Mouse (Mus musculus) midbrain, embryonic 13.5 days (tissue): ENCODE data around the gene Bpi. TPM values are rescaled to one million over a fixed set of nuclear protein-coding genes. Genes with fewer than 3 reads are reported as not detected.
A peak's percentile ranks its signal among the peaks of the same experiment; 100 is the strongest.

ENCODE experiments used
- ATAC-seq: fragments of 200-750 bp; cut with Nextera tagmentation; 2 replicates; pipeline ENCODE4 v1.8.0; 2017; ENCODE audit warnings: mild to moderate bottlenecking, moderate TSS enrichment, moderate library complexity
- H3K27ac ChIP-seq: fragments of 300-500 bp; sonication (generic); 2 replicates; pipeline ENCODE4 v1.5.1; 2015; ENCODE audit warnings: inconsistent platforms, mild to moderate bottlenecking, moderate library complexity
- H3K27me3 ChIP-seq: fragments of 300-500 bp; sonication (generic); 2 replicates; pipeline ENCODE4 v1.6.1; 2015; ENCODE audit warnings: mild to moderate bottlenecking, inconsistent platforms
- H3K36me3 ChIP-seq: fragments of 300-500 bp; sonication (generic); 2 replicates; pipeline ENCODE4 v1.6.1; 2015; ENCODE audit warnings: mild to moderate bottlenecking, inconsistent platforms
- H3K4me1 ChIP-seq: fragments of 300-500 bp; sonication (generic); replicated peaks from 2 replicates; pipeline ENCODE4 v1.6.1; 2015; ENCODE audit warnings: inconsistent platforms
- H3K4me2 ChIP-seq: fragments of 300-500 bp; sonication (generic); replicated peaks from 2 replicates; pipeline ENCODE4 v1.6.1; 2015; ENCODE audit warnings: moderate library complexity, mild to moderate bottlenecking, inconsistent platforms
- H3K4me3 ChIP-seq: fragments of 300-500 bp; sonication (generic); replicated peaks from 2 replicates; pipeline ENCODE4 v1.5.1; 2015; ENCODE audit warnings: mild to moderate bottlenecking, inconsistent platforms
- H3K9ac ChIP-seq: fragments of 300-500 bp; sonication (generic); replicated peaks from 2 replicates; pipeline ENCODE4 v1.6.1; 2015; ENCODE audit warnings: mild to moderate bottlenecking, inconsistent platforms
- H3K9me3 ChIP-seq: fragments of 300-500 bp; sonication (generic); 2 replicates; pipeline ENCODE4 v1.6.1; 2016; ENCODE audit warnings: mild to moderate bottlenecking, inconsistent platforms
- WGBS: fragments of 180-500 bp; shearing (Covaris S2); methylation state at CpG from one replicate; pipeline ENCODE4 v1.1.7; 2015; 5-methylcytosine and 5-hydroxymethylcytosine counted together
- polyA plus RNA-seq: library from polyadenylated mRNA; unstranded; fragments of >200 nt; fragmentation: Nextera tagmentation; extraction: Ambion mirVana; gene quantifications from 2 replicates; pipeline ENCODE4 v1.2.1, GENCODE M21; 2015

Bpi gene
- polyA plus RNA-seq, 1 experiment from 2014 or later, result not detected

- Histone ChIP-seq H3K27me3 (no peaks in the 10 kb centered on the region), H3K36me3 (no peaks in the 10 kb centered on the region), H3K27ac (no peak overlapping the region), H3K4me3 (no peak overlapping the region), H3K4me2 (no peak overlapping the region), H3K9me3 (no peaks in the 10 kb centered on the region), H3K4me1 (no peaks in the 10 kb centered on the region), H3K9ac (no peak overlapping the region)
- ATAC-seq, result no peak
- WGBS, result 80% methylated on average over 6 of the region's 6 CpGs
Observed at GRCm38 (mm10) chr2:158276451-158276850, 18.6 kb downstream of the Bpi start.

- 81% methylated on average over 4 of the region's 4 CpGs for whole genome bisulfite sequencing
- no peak overlapping the region for H3K4me3 ChIP-seq
Observed at GRCm38 (mm10) chr2:158276878-158277277, 19.0 kb downstream of the Bpi start.

GRCm38 (mm10) chr2:158279656-158280055 is 21.8 kb downstream of the Bpi start:
- no peak overlapping the region for H3K4me3 ChIP-seq
- 95% methylated on average over 4 of the region's 4 CpGs for WGBS

More at GRCm38 (mm10) chr2:158276878-158277277, 19.0 kb downstream of the Bpi start:
- ATAC-seq, result no peak
- H3K36me3 ChIP-seq, result no peaks in the 10 kb centered on the region
- H3K9me3 ChIP-seq, result no peaks in the 10 kb centered on the region
- H3K27ac ChIP-seq, result no peak overlapping the region
- no peak overlapping the region for H3K9ac ChIP-seq
- no peaks in the 10 kb centered on the region for H3K4me1 ChIP-seq
- no peak overlapping the region for H3K4me2 ChIP-seq
- H3K27me3 ChIP-seq, result no peaks in the 10 kb centered on the region

GRCm38 (mm10) chr2:158281497-158282205 is 23.8 kb downstream of the Bpi start:
- H3K9ac ChIP-seq, result no peak overlapping the region
- H3K4me3 ChIP-seq, result no peak overlapping the region
- H3K36me3 ChIP-seq, result no peaks in the 10 kb centered on the region
- H3K4me1 ChIP-seq, result no peaks in the 10 kb centered on the region
- H3K4me2 ChIP-seq, result no peak overlapping the region
- ATAC-seq, result no peak
- WGBS, result 72% methylated on average over 16 of the region's 16 CpGs
- H3K9me3 ChIP-seq, result no peaks in the 10 kb centered on the region
- no peak overlapping the region for H3K27ac ChIP-seq
- no peaks in the 10 kb centered on the region for H3K27me3 ChIP-seq

More at GRCm38 (mm10) chr2:158279656-158280055, 21.8 kb downstream of the Bpi start:
- no peaks in the 10 kb centered on the region for H3K4me1 ChIP-seq
- H3K9ac ChIP-seq, result no peak overlapping the region
- no peak overlapping the region for H3K4me2 ChIP-seq
- H3K9me3 ChIP-seq, result no peaks in the 10 kb centered on the region
- no peak overlapping the region for H3K27ac ChIP-seq
- no peaks in the 10 kb centered on the region for H3K27me3 ChIP-seq
- H3K36me3 ChIP-seq, result no peaks in the 10 kb centered on the region
- ATAC-seq, result no peak

- H3K4me2 ChIP-seq, result no peak overlapping the region
- WGBS, result 84% methylated on average over 7 of the region's 7 CpGs
- no peak overlapping the region for H3K4me3 ChIP-seq
- no peaks in the 10 kb centered on the region for H3K9me3 ChIP-seq
- H3K9ac ChIP-seq, result no peak overlapping the region
- no peak for ATAC-seq
- no peaks in the 10 kb centered on the region for H3K27me3 ChIP-seq
- no peaks in the 10 kb centered on the region for H3K4me1 ChIP-seq
- H3K27ac ChIP-seq, result no peak overlapping the region
- H3K36me3 ChIP-seq, result no peaks in the 10 kb centered on the region
Observed at GRCm38 (mm10) chr2:158283136-158283535, 25.2 kb downstream of the Bpi start.

GRCm38 (mm10) chr2:158283771-158284170 is 25.9 kb downstream of the Bpi start:
- no peaks in the 10 kb centered on the region for H3K4me1 ChIP-seq
- H3K27me3 ChIP-seq, result no peaks in the 10 kb centered on the region
- no peak for ATAC-seq
- H3K36me3 ChIP-seq, result no peaks in the 10 kb centered on the region
- WGBS, result 94% methylated on average over 6 of the region's 6 CpGs
- H3K9ac ChIP-seq, result no peak overlapping the region
- H3K4me3 ChIP-seq, result no peak overlapping the region
- no peak overlapping the region for H3K4me2 ChIP-seq
- H3K9me3 ChIP-seq, result no peaks in the 10 kb centered on the region
- H3K27ac ChIP-seq, result no peak overlapping the region

GRCm38 (mm10) chr2:158284571-158284970 is 26.7 kb downstream of the Bpi start:
- Histone ChIP-seq H3K9me3 (no peaks in the 10 kb centered on the region), H3K4me2 (no peak overlapping the region), H3K4me3 (no peak overlapping the region), H3K27ac (no peak overlapping the region), H3K9ac (no peak overlapping the region), H3K36me3 (no peaks in the 10 kb centered on the region), H3K4me1 (no peaks in the 10 kb centered on the region), H3K27me3 (no peaks in the 10 kb centered on the region)
- peak; percentile 56; the same call in 1 of the 2 replicates for ATAC-seq
- 13% methylated on average over 11 of the region's 11 CpGs for WGBS

- WGBS, result 75% methylated on average over 6 of the region's 6 CpGs
- no peak overlapping the region for H3K4me2 ChIP-seq
- H3K9ac ChIP-seq, result no peak overlapping the region
- no peaks in the 10 kb centered on the region for H3K36me3 ChIP-seq
- no peak overlapping the region for H3K27ac ChIP-seq
- no peaks in the 10 kb centered on the region for H3K4me1 ChIP-seq
- no peaks in the 10 kb centered on the region for H3K9me3 ChIP-seq
- no peaks in the 10 kb centered on the region for H3K27me3 ChIP-seq
- no peak overlapping the region for H3K4me3 ChIP-seq
- no peak for ATAC-seq
Observed at GRCm38 (mm10) chr2:158285655-158286054, 27.8 kb downstream of the Bpi start.

GRCm38 (mm10) chr2:158295700-158296099 is 37.8 kb downstream of the Bpi start:
- Histone ChIP-seq H3K27ac (no peak overlapping the region), H3K27me3 (no peaks in the 10 kb centered on the region), H3K9ac (no peak overlapping the region), H3K4me3 (no peak overlapping the region), H3K4me1 (no peaks in the 10 kb centered on the region), H3K36me3 (no peaks in the 10 kb centered on the region), H3K9me3 (no peaks in the 10 kb centered on the region), H3K4me2 (no peak overlapping the region)
- 70% methylated on average over 9 of the region's 9 CpGs for WGBS
- ATAC-seq, result no peak

GRCm38 (mm10) chr2:158299203-158299602 is 41.3 kb downstream of the Bpi start:
- Histone ChIP-seq H3K4me2 (no peak overlapping the region), H3K27me3 (no peaks in the 10 kb centered on the region), H3K4me3 (no peak overlapping the region), H3K27ac (no peak overlapping the region), H3K9ac (no peak overlapping the region), H3K4me1 (no peaks in the 10 kb centered on the region), H3K9me3 (no peaks in the 10 kb centered on the region), H3K36me3 (no peaks in the 10 kb centered on the region)
- no peak for ATAC-seq
- WGBS, result 86% methylated on average over 3 of the region's 3 CpGs

GRCm38 (mm10) chr2:158299731-158300130 is 41.8 kb downstream of the Bpi start:
- no peak overlapping the region for H3K9ac ChIP-seq
- no peaks in the 10 kb centered on the region for H3K36me3 ChIP-seq
- no peaks in the 10 kb centered on the region for H3K4me1 ChIP-seq
- no peaks in the 10 kb centered on the region for H3K9me3 ChIP-seq
- no peak overlapping the region for H3K4me3 ChIP-seq
- WGBS, result 77% methylated on average over 4 of the region's 4 CpGs
- ATAC-seq, result no peak
- no peaks in the 10 kb centered on the region for H3K27me3 ChIP-seq
- no peak overlapping the region for H3K4me2 ChIP-seq
- no peak overlapping the region for H3K27ac ChIP-seq

GRCm38 (mm10) chr2:158302807-158303206 is 44.9 kb downstream of the Bpi start:
- Histone ChIP-seq H3K27ac (no peak overlapping the region), H3K9me3 (no peaks in the 10 kb centered on the region), H3K4me3 (no peak overlapping the region), H3K4me1 (no peaks in the 10 kb centered on the region), H3K4me2 (no peak overlapping the region), H3K9ac (no peak overlapping the region), H3K27me3 (no peaks in the 10 kb centered on the region), H3K36me3 (no peaks in the 10 kb centered on the region)
- no peak for ATAC-seq
- 92% methylated on average over 3 of the region's 3 CpGs for WGBS
